Mouse (Mus musculus) cortical plate, adult 2 months (tissue): ENCODE measurements around the gene Ldlrad1.

Experiments
- CTCF ChIP-seq: fragments of 200-500 bp; IDR thresholded peaks from 2 replicates; pipeline ENCODE4 v1.5.1; 2011; ENCODE audit warnings: mild to moderate bottlenecking, control low read depth, low read length; ENCODE audit not compliant: insufficient read depth; ENCODE audit errors: extremely low read depth
- POLR2A ChIP-seq: fragments of 200-500 bp; IDR thresholded peaks from 2 replicates; pipeline ENCODE4 v1.6.1; 2011; ENCODE audit warnings: mild to moderate bottlenecking, low read length, control low read depth; ENCODE audit not compliant: insufficient read depth; ENCODE audit errors: extremely low read depth

GRCm38 (mm10) chr4:107185703-107186102 lies 23.3 kb upstream of the Ldlrad1 start:
- TF ChIP-seq CTCF (no peak), POLR2A (no peak)
